Mouse (Mus musculus) olfactory bulb, adult 2 months (tissue): Measurements from ENCODE around the gene Myo10.

Experiments used
- CTCF ChIP-seq: fragments of 200-500 bp; IDR thresholded peaks from 2 replicates; pipeline ENCODE4 v1.5.1; 2012; ENCODE audit warnings: low read depth, mild to moderate bottlenecking, low read length, moderate library complexity; ENCODE audit not compliant: insufficient read depth
- POLR2A ChIP-seq: fragments of 200-500 bp; IDR thresholded peaks from 2 replicates; pipeline ENCODE4 v1.6.1; 2012; ENCODE audit warnings: mild to moderate bottlenecking, low read depth, low read length, moderate library complexity; ENCODE audit not compliant: insufficient read depth

DNA sequence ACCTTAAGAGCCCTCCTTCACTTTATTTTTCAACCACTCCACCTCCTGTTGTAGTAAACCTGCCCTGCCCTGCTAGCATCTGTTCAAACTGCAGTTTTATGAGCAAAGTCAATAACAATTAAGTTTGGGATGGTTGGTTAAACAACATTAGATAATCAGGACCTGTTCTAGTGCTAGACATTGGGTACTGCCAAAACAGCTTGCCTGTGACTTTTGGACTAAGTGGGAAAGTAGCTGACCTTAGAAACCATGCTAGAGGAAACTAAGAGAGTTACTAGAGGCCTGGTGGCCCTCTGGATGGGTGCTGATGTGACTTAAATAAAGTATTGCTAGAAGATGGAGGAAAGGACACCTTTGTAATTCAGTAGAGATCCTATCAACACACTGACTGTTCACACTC is 199.7 kb downstream of the Myo10 start:
- no peak for TF ChIP-seq CTCF
- TF ChIP-seq POLR2A, result no peak
